Mouse (Mus musculus) left cerebral cortex, postnatal 10 days (tissue): ENCODE data around the gene Il2rb. TPM values are rescaled to one million over a fixed set of nuclear protein-coding genes. Genes with fewer than 3 reads are reported as not detected.

Experiments used
- DNase-seq, 2 experiments: peaks; one replicate each; pipeline ENCODE4 v3.0.0; 2021 to 2022; ENCODE audit warnings: low spot score in 2 of 2, mixed read lengths in 1 of 2; ENCODE audit errors: extremely low spot score in 1 of 2
- intact Hi-C: fragments of 180-260 bp; cut with DNase I; formaldehyde crosslinking; loops from one replicate; pipeline ENCODE4 v1.15.1; 2025
- total RNA-seq, 2 experiments: library from RNA; stranded (reverse); gene quantifications; 2 replicates each; pipeline ENCODE4 v1.2.3; 2021

The Il2rb gene
- total RNA-seq, 2 experiments from 2014 or later: 0.17 TPM; not detected in 1

GRCm38 (mm10) chr15:78457193-78457592 is 37.9 kb downstream of the Il2rb start:
- no peak for DNase-seq
- intact Hi-C loops: no loop called here

DNA sequence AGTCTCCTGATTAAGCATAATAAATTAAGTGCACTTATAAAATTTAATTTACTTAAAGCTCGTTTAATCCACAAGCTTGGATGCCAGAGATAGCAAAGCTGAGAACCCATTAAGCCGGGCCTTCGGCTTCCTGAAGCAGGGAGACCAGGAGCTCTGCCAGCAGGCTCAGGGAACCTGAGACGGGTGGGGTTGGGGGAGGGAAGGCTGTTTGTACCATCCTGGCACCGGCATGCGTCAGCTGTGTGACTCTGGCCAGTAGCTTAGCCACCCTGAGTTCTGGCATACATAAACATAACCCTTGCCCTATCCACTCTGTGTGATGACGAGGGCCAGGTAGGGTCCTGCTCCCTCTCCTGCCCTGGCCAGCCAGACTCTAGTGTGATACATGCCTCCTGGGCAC is 39.0 kb downstream of the Il2rb start:
- intact Hi-C loops: no loop called here

DNA sequence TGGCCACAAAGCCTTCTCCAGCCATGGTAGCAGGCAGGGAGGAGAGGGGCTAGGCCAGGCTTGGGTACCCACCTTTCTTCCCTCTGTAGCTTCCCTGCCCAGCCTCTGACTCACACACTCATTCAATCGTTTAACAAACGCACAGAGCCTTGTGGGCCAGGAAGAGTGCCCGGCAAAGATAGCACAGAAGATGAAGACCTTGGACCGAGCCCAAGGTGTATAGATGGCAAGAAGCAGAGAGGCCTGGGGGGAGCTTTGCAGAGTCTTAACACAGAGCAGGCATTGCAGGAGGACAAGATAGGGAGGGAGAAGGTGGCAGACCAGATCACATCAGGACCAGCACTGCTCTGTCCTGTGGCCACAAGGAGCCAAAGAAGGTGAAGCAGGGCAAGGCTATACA is 39.9 kb downstream of the Il2rb start:
- no peak for DNase-seq
- intact Hi-C loops: no loop called here

More for the DNA sequence above, 39.0 kb downstream of the Il2rb start:
- DNase-seq: no peak

GRCm38 (mm10) chr15:78452929-78453328 is 42.1 kb downstream of the Il2rb start:
- intact Hi-C loops: no loop called here
- no peak for DNase-seq

DNA sequence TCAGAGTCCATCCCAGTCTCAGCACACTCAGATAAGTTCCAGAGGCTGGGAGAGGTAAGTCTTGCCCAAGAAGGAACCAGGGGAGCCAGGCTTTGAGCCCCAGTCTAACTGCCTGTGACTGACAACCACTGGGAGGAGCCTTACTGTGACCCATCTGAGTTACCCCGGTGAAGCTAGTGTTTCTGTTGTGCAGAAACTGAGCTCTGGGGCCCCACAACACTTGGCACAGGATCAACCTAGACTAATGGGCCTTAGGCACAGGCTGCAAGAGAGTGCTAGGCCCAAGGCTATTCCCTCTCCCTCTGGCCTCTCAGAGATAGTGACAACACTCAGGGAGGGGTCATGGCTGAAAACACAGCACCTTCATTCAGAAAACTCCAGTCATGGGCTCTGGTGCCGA is 43.9 kb downstream of the Il2rb start:
- intact Hi-C loops: no loop called here
- no peak for DNase-seq

DNA sequence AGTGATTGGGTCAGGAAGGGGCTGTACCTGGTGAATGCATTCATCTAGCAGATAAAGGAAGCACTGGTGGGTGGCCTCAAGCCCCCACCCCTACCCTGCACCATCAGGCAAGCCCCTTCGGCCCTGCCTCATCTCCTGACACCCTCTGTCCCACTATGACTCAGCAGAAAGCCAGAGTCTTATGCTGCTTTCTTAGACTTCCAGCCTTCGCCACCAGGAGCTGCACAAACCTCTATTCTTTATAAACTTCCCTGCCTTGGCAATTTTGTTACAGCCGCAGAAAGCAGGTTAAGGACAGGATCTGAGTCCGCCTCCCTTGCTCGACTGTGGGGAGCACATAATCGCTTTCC is 44.7 kb downstream of the Il2rb start:
- no peak for DNase-seq
- intact Hi-C loops: no loop called here

GRCm38 (mm10) chr15:78449694-78450418 is 45.2 kb downstream of the Il2rb start:
- intact Hi-C loops: loop anchor here (5.0 to 10.0 kb wide), 3 partner anchors 82 to 265 kb away; partner anchors contain the start of gene C1qtnf6
- peak in 1 of 2 experiments; percentile 67 for DNase-seq

DNA sequence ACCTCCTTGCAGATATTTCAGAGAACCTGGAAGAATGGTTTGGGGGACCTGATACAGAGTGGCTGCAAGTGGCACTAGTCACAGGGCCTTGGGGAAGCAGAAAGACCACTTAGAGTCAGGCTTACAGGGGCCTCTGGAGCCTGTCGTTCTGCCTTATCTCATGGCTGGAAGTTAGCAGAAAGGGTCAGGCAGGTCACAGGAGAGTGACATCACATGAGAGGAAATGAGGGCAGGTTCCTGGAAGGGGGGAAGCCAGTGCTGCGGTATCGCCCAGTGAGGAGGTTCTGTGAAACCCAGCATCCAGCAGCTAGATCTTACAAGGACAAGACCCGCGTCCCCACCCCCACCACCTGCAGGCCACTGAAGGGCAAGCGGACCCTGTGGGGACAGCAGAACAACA is 45.9 kb downstream of the Il2rb start:
- DNase-seq: no peak
- intact Hi-C loops: loop anchor here (5.0 to 10.0 kb wide), 3 partner anchors 83 to 264 kb away; partner anchors contain the start of gene C1qtnf6

DNA sequence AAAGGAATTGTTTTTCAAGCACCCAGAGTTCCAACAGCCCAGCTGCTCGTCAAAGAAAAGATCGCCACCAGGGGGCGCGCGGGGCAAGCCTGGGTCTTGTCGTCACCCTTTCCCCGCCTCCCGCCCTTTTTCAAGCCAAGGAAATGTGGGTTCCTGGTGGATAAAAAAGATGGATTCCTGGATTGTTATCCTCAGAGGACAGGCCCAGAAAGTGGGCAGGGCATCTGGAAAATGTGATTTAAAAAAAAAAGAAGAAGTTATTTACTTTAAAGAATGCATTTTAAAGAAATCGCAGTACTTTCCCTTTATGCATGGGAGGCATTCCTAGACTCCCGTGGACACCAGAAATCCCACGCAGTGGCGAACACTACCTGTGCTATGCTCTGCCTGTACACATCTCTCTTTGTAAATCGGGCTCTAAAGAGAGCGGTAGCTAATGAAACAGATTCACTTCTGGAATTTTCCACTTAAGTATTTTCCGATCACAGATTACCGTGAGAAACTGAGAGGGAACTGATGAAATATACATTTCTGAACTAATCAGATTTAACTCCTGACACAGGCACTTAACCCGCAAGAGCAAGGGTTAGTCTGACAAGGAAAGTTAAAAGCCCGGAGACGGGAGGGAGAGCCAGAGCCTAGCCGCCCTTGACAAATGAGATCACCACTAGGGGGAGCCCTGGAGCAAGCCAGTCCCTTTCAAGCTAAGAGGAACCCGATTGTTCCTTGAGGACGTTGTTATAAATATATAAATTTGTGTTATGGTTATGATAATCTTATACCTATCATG is 47.1 kb downstream of the Il2rb start:
- intact Hi-C loops: loop anchor here (2.0 to 10.0 kb wide), 4 partner anchors 84 to 297 kb away; partner anchors contain the start of gene C1qtnf6

GRCm38 (mm10) chr15:78447121-78447520 is 48.0 kb downstream of the Il2rb start:
- intact Hi-C loops: loop anchor here (2.0 to 10.0 kb wide), 4 partner anchors 85 to 298 kb away; partner anchors contain the start of gene C1qtnf6
- DNase-seq: no peak

More for the DNA sequence above, 47.1 kb downstream of the Il2rb start:
- DNase-seq: peak; percentile 89 to 96

DNA sequence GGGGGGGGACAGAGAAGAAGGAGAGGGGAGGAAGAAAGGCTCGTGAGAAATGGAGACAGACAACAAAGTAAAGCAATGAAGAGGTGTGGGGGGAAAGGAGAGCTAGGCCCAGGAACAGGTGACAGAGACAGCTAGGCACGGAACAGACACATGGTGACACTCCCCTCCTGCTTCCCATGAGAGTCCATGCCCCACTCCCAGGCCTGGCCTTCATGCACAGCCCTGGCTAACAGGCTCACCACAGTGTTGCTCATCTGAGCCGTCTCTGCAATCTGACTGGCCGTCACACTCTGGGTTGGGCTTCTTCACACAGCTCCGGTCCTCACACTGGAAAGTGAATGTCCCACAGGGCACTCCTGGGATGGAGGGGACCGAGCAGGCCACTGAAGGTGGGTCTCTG is 51.2 kb downstream of the Il2rb start:
- DNase-seq: no peak
- intact Hi-C loops: loop anchor here (10.0 kb wide), 1 partner anchor 259 kb away; no protein-coding TSS in a partner anchor

- DNase-seq: no peak
- intact Hi-C loops: loop anchor here (10.0 kb wide), 1 partner anchor 257 kb away; no protein-coding TSS in a partner anchor
Observed at GRCm38 (mm10) chr15:78442231-78442630, 52.8 kb downstream of the Il2rb start.

- peak in 1 of 2 experiments; percentile 29 for DNase-seq
- intact Hi-C loops: loop anchor here (5.0 kb wide), 1 partner anchor 182 kb away; no protein-coding TSS in a partner anchor
Observed at GRCm38 (mm10) chr15:78438973-78439372, 56.1 kb downstream of the Il2rb start.

- DNase-seq: peak in 1 of 2 experiments; percentile 30
Observed at GRCm38 (mm10) chr15:78438505-78438904, 56.6 kb downstream of the Il2rb start.

DNA sequence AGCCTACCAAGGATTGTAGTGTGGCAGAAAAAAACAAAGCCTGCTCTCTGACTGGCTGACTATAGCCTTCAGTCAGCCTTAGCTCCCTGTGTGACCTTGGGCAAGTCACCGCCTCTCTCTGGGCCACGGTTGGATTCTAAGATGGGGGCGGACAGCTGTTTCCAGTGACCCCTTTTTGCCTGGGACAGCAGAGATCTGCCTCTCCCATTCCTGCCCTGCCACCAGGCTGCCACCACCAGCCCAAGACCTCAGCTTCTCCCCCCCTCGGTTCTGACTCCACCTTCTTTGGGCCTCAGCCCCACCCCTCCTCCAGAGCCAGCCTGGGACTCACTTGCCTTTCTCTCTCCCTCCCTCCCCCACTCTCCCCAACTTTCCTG is 57.1 kb downstream of the Il2rb start:
- intact Hi-C loops: loop anchor here (5.0 kb wide), 1 partner anchor 181 kb away; no protein-coding TSS in a partner anchor
- DNase-seq: peak in 1 of 2 experiments; percentile 33

More at GRCm38 (mm10) chr15:78438505-78438904, 56.6 kb downstream of the Il2rb start:
- intact Hi-C loops: loop anchor here (5.0 kb wide), 1 partner anchor 181 kb away; no protein-coding TSS in a partner anchor

- peak in 1 of 2 experiments; percentile 76 for DNase-seq
- intact Hi-C loops: loop anchor here (5.0 kb wide), 1 partner anchor 180 kb away; no protein-coding TSS in a partner anchor
Observed at GRCm38 (mm10) chr15:78437237-78438017, 57.6 kb downstream of the Il2rb start.

- intact Hi-C loops: loop anchor here (5.0 kb wide), 1 partner anchor 179 kb away; no protein-coding TSS in a partner anchor
- DNase-seq: peak; percentile 71 to 94
Observed at GRCm38 (mm10) chr15:78436380-78437192, 58.5 kb downstream of the Il2rb start.

DNA sequence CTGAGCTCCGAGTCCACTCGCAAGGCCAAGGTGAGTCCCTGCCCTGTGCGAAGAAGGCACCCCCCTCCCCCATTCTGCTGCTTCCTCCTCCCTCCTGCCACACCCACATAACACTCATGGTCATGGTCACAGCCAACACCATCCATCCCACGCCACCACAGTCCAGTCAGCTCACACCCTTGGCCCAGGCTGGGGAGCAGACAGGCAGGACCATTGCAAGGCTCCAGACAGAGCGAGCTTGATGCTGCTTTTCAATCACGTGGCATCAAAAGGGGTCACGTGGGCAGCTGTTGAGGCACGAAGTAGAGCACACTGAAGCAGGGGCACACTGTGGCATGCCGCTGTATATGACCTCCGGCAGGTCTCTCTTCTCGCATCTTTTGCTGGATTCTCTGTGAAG is 59.4 kb downstream of the Il2rb start:
- intact Hi-C loops: loop anchor here (5.0 kb wide), 1 partner anchor 178 kb away; no protein-coding TSS in a partner anchor
- DNase-seq: peak in 1 of 2 experiments; percentile 52
